Mouse (Mus musculus) limb, embryonic 11.5 days (tissue): Measurements from ENCODE around the gene Elmsan1. TPM values are rescaled to one million over a fixed set of nuclear protein-coding genes. Genes with fewer than 3 reads are reported as not detected.

Experiments
- ATAC-seq: fragments of 200-750 bp; cut with Nextera tagmentation; 2 replicates; pipeline ENCODE4 v1.8.0; 2017; ENCODE audit warnings: low read depth; ENCODE audit not compliant: insufficient number of reproducible peaks, low FRiP score, low TSS enrichment
- DNase-seq: peaks from one replicate; pipeline ENCODE4 v3.0.0-alpha.2; 2015; ENCODE audit warnings: low spot score
- H3K27ac ChIP-seq: fragments of 300-500 bp; sonication (generic); replicated peaks from 2 replicates; pipeline ENCODE4 v1.5.1; 2014; ENCODE audit warnings: low read depth, mild to moderate bottlenecking, low read length
- H3K27me3 ChIP-seq: fragments of 300-500 bp; sonication (generic); 2 replicates; pipeline ENCODE4 v1.6.1; 2014; ENCODE audit warnings: mild to moderate bottlenecking, low read length, mixed read lengths; ENCODE audit not compliant: control insufficient read depth, insufficient read depth
- H3K36me3 ChIP-seq: fragments of 300-500 bp; sonication (generic); 2 replicates; pipeline ENCODE4 v1.6.1; 2014; ENCODE audit warnings: mild to moderate bottlenecking, low read length, moderate library complexity, mixed read lengths; ENCODE audit not compliant: control insufficient read depth, insufficient read depth
- H3K4me1 ChIP-seq: fragments of 300-500 bp; sonication (generic); 2 replicates; pipeline ENCODE4 v1.6.1; 2014; ENCODE audit warnings: low read length, mixed read lengths; ENCODE audit not compliant: control insufficient read depth, insufficient read depth
- H3K4me2 ChIP-seq: fragments of 300-500 bp; sonication (generic); 2 replicates; pipeline ENCODE4 v1.6.1; 2014; ENCODE audit warnings: low read depth, mild to moderate bottlenecking, moderate library complexity; ENCODE audit not compliant: severe bottlenecking
- H3K4me3 ChIP-seq: fragments of 300-500 bp; sonication (generic); 2 replicates; pipeline ENCODE4 v1.5.1; 2014; ENCODE audit warnings: low read depth, low read length
- H3K9ac ChIP-seq: fragments of 300-500 bp; sonication (generic); 2 replicates; pipeline ENCODE4 v1.6.1; 2014; ENCODE audit warnings: mild to moderate bottlenecking, low read length
- H3K9me3 ChIP-seq: fragments of 300-500 bp; sonication (generic); 2 replicates; pipeline ENCODE4 v1.6.1; 2016; ENCODE audit warnings: low read length; ENCODE audit not compliant: control insufficient read depth
- WGBS: fragments of 180-500 bp; shearing (Covaris S2); extraction: QIAGEN DNeasy Blood & Tissue Kit; methylation state at CpG from one replicate; pipeline ENCODE4 v1.1.7; 2014; 5-methylcytosine and 5-hydroxymethylcytosine counted together
- polyA plus RNA-seq: library from polyadenylated mRNA; unstranded; fragments of >200 nt; fragmentation: Nextera tagmentation; extraction: Ambion mirVana; gene quantifications from 2 replicates; pipeline ENCODE4 v1.2.1, GENCODE M21; 2014

Gene Elmsan1
- polyA plus RNA-seq, 1 experiment from 2014 or later = 6.1 TPM

DNA sequence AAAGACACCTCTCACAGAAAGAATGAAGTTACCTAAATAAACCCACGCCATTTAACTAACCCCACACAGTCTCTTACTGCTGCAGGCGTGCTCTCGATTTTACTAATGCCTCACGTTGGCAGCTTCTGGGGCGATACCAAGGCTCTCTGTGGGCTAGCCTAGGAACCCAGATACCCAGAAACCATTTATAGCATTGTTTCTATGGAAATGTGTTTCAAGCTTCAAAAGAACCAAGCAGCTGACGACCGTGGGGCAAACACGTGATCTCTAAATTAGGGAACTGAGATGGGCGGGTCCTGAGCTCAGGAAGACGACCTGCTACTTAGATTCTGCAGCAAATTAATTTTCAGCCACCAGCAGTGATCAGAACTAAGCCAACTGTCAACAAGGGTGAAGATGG, 16.1 kb downstream of the Elmsan1 start:
- H3K4me3 ChIP-seq = no peak overlapping the region
- no peaks in the 10 kb centered on the region for H3K9me3 ChIP-seq
- no peak overlapping the region for H3K9ac ChIP-seq
- no peak overlapping the region for H3K27ac ChIP-seq
- H3K4me1 ChIP-seq = no peaks in the 10 kb centered on the region
- 82% methylated on average over 10 of the region's 10 CpGs for WGBS
- no peak overlapping the region for H3K4me2 ChIP-seq
- no peaks in the 10 kb centered on the region for H3K36me3 ChIP-seq
- DNase-seq (no peak), ATAC-seq (no peak)
- no peaks in the 10 kb centered on the region for H3K27me3 ChIP-seq

DNA sequence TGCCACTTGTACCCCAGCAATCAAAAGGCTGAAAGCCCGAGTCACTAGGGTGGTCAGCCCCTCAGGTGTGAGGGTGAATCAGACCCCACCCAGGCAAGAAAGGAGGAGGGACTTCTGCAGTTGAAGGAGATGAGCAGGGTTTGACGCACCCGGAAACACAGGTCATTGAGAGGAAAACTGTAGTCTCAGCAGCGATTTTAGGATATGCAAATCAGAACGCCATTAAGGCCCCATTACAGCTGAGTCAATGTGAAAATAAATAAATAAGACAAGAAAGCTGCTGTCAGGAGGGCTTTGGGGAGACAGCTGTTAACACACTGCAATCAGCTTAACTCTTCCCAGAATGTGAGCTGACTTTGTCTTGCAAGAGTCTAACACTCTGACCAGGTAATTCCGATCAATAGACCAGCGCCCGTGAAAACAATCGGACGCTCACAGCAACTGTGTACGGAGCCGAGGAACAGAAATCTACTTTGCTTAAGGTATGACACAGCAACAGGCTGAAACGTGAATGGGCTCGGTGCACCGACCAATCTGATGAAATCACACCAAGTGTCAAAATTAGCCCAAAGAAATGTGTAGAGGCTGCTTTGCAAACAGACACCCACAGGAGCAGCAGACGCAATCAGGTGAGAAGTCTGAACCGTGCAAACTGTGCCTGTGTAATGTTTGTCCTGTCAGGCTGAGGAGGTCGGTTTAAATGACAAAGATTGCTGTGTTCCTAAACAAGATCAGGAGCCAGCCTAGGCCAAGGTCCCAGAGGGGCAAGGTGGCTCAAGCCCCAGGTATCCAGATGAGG, 16.8 kb downstream of the Elmsan1 start:
- Histone ChIP-seq H3K4me2 (no peak overlapping the region), H3K4me3 (no peak overlapping the region), H3K9ac (no peak overlapping the region), H3K4me1 (no peaks in the 10 kb centered on the region), H3K36me3 (no peaks in the 10 kb centered on the region), H3K27ac (no peak overlapping the region), H3K27me3 (no peaks in the 10 kb centered on the region), H3K9me3 (no peaks in the 10 kb centered on the region)
- ATAC-seq (no peak), DNase-seq (no peak)
- WGBS = 81% methylated on average over 18 of the region's 18 CpGs

DNA sequence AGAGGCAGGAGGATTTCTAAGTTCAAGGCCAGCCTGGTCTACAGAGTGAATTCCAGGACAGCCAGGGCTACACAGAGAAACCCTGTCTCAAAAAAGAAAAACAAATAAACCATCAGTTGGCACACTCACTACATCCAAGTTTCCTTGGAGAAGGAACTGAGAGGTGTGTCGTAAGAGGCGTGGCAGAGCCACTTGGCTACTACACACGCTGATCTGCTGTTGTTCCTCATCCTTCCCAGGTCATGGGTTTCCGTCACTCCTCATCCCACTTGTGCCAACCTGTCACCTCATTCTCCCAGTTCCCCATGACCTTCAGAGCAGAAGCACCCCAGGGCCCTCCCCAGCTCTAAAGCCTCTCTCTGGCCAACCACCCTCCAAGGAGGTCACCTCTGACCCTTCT, 17.5 kb downstream of the Elmsan1 start:
- Histone ChIP-seq H3K4me2 (no peak overlapping the region), H3K9ac (no peak overlapping the region), H3K27me3 (no peaks in the 10 kb centered on the region), H3K4me3 (no peak overlapping the region), H3K9me3 (no peaks in the 10 kb centered on the region), H3K4me1 (no peaks in the 10 kb centered on the region), H3K27ac (no peak overlapping the region), H3K36me3 (no peaks in the 10 kb centered on the region)
- DNase-seq (no peak), ATAC-seq (no peak)
- WGBS = 90% methylated on average over 4 of the region's 4 CpGs

- DNase-seq = no peak
- no peak overlapping the region for H3K4me3 ChIP-seq
- no peak for ATAC-seq
- no peaks in the 10 kb centered on the region for H3K9me3 ChIP-seq
- H3K4me2 ChIP-seq = no peak overlapping the region
- no peak overlapping the region for H3K9ac ChIP-seq
- H3K27me3 ChIP-seq = no peaks in the 10 kb centered on the region
- H3K36me3 ChIP-seq = no peaks in the 10 kb centered on the region
- peaks cover 6% of the 10 kb centered on the region for H3K4me1 ChIP-seq
- no peak overlapping the region for H3K27ac ChIP-seq
- WGBS = 75% methylated on average over 10 of the region's 10 CpGs
Observed at GRCm38 (mm10) chr12:84198880-84199279, 19.8 kb downstream of the Elmsan1 start.

DNA sequence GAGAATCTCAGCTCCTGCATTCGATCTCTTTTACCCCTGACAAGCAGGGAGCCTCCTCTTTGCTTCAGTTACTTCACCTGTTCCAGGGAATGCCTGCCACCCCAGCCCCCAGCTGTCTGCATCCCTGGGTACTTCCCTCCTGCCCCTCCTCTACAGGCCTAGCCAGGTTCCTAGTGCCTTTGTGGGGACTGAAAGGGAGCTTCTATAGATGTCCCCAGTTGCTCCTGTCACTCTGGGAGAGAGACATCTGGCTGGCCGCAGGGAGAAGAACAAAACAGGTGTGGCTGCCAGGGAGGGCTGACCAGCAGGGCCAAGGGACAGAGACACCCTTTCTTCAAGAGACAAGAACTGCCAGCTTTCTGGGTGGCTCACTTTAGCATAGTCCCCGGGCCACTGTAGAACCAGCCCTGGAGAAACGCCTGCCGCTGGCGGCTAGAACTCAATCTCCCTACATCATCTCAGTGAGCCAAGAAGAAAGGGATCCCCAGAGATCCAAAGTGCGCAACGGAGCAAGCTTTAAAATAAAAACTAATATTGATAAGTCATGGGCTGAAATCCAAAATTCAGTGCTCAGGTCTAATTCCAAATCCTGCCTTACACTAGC, 20.5 kb downstream of the Elmsan1 start:
- ATAC-seq (no peak), DNase-seq (no peak)
- H3K9me3 ChIP-seq = no peaks in the 10 kb centered on the region
- no peak overlapping the region for H3K4me2 ChIP-seq
- H3K4me3 ChIP-seq = no peak overlapping the region
- H3K27me3 ChIP-seq = no peaks in the 10 kb centered on the region
- H3K4me1 ChIP-seq = peaks cover 6% of the 10 kb centered on the region
- H3K27ac ChIP-seq = no peak overlapping the region
- no peak overlapping the region for H3K9ac ChIP-seq
- H3K36me3 ChIP-seq = no peaks in the 10 kb centered on the region
- 68% methylated on average over 8 of the region's 8 CpGs for WGBS

DNA sequence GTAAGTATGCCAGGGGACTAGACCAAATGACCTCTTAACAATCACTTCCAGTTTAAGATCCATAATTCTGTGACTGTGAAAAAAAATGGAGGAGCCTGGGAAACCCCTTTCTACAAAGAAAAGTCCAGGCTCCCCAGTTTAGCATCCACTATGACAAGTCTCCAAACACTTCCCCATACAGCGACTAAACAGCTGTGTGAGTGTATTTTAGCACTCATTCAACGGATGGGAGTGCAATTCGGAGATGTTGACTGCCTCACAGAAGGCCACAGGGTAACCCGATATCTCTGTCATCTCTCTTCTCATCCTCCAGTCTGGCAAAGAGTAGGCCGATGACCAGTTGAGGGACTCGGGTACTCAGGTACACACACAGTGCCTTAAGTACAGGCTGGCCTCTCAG, 23.5 kb downstream of the Elmsan1 start:
- Histone ChIP-seq H3K4me1 (peaks cover 30% of the 10 kb centered on the region), H3K4me2 (no peak overlapping the region), H3K27me3 (no peaks in the 10 kb centered on the region), H3K9ac (no peak overlapping the region), H3K4me3 (no peak overlapping the region), H3K36me3 (no peaks in the 10 kb centered on the region), H3K27ac (no peak overlapping the region), H3K9me3 (no peaks in the 10 kb centered on the region)
- 32% methylated on average over 6 of the region's 6 CpGs for WGBS
- DNase-seq = no peak
- no peak for ATAC-seq

GRCm38 (mm10) chr12:84194400-84195109, 24.1 kb downstream of the Elmsan1 start:
- H3K4me2 ChIP-seq = peak overlapping the region; percentile 99; the same call in 1 of the 2 replicates
- H3K4me3 ChIP-seq = peak overlapping the region; percentile 72
- H3K9me3 ChIP-seq = no peaks in the 10 kb centered on the region
- no peak overlapping the region for H3K27ac ChIP-seq
- 5% methylated on average over 13 of the region's 13 CpGs for WGBS
- H3K4me1 ChIP-seq = peaks cover 34% of the 10 kb centered on the region
- no peaks in the 10 kb centered on the region for H3K36me3 ChIP-seq
- no peak overlapping the region for H3K9ac ChIP-seq
- no peaks in the 10 kb centered on the region for H3K27me3 ChIP-seq
- no peak for DNase-seq
- no peak for ATAC-seq

GRCm38 (mm10) chr12:84193642-84194399, 24.9 kb downstream of the Elmsan1 start:
- Histone ChIP-seq H3K4me1 (peaks cover 42% of the 10 kb centered on the region), H3K27ac (peak overlapping the region; percentile 78), H3K36me3 (no peaks in the 10 kb centered on the region), H3K4me3 (peak overlapping the region; percentile 72), H3K9me3 (no peaks in the 10 kb centered on the region), H3K9ac (peak overlapping the region; percentile 91), H3K27me3 (no peaks in the 10 kb centered on the region), H3K4me2 (peak overlapping the region; percentile 99)
- 0% methylated on average over 43 of the region's 49 CpGs for WGBS
- DNase-seq (peak; percentile 93), ATAC-seq (peak; percentile 82)
